Mouse (Mus musculus): ENCODE measurements at regions not wholly inside any gene's neighbourhood (a gene's known extent, or its start where the extent isn't known, plus 50 kb on each side); places are given as distances from the start of the nearest gene placed in this dataset.

- Histone ChIP-seq H3K27ac (ENCODE audit: control insufficient read depth, low read depth, low read length) (no peak overlapping the region), H3K9ac (ENCODE audit: control insufficient read depth, low read depth, low read length, poor library complexity, severe bottlenecking) (no peak overlapping the region), H3K4me1 (ENCODE audit: control insufficient read depth in 1 of 2, insufficient read depth in 2 of 2, low read length in 2 of 2) (no peaks in the 10 kb centered on the region), H3K36me3 (ENCODE audit: control insufficient read depth in 1 of 2, insufficient read depth in 2 of 2, low read length in 2 of 2) (no peaks in the 10 kb centered on the region), H3K4me3 (ENCODE audit: control insufficient read depth in 1 of 2, insufficient read depth in 1 of 2, low read depth in 2 of 2, low read length in 2 of 2) (no peak overlapping the region), H3K9me3 (replicated peaks; ENCODE audit: insufficient read depth, low read length) (no peaks in the 10 kb centered on the region), H3K27me3 (ENCODE audit: control insufficient read depth in 1 of 2, insufficient read depth in 2 of 2, low read length in 2 of 2) (no peaks in the 10 kb centered on the region), H3K79me2 (ENCODE audit: control insufficient read depth, insufficient read depth, low read length, poor library complexity) (no peaks in the 10 kb centered on the region)
- TF ChIP-seq SMC3 (IDR thresholded peaks at IDR 0.05; ENCODE audit: low read depth, low read length): peak; percentile 56
- peak; percentile 69 for TF ChIP-seq RAD21 (IDR thresholded peaks at IDR 0.05; ENCODE audit: low read depth, low read length)
- no peak for TF ChIP-seq BHLHE40 (IDR thresholded peaks at IDR 0.05; ENCODE audit: borderline replicate concordance, low read depth, low read length)
- TF ChIP-seq ZC3H11A (IDR thresholded peaks at IDR 0.05; ENCODE audit: low read depth, low read length): 0 out of 2 replicates have a peak, but pooled peaks have one; percentile 25
- TF ChIP-seq CTCF (IDR thresholded peaks at IDR 0.05 in 2 of 3, conservative IDR thresholded peaks at IDR 0.05 in 1 of 3; ENCODE audit: control insufficient read depth in 1 of 3, insufficient read depth in 1 of 3, low read depth in 2 of 3, low read length in 3 of 3, poor library complexity in 1 of 3, severe bottlenecking in 1 of 3): peak in 2 of 3 experiments; percentile 13 to 51; a peak in 2 of 6 replicates
- peak; percentile 25 for DNase-seq (ENCODE audit: low read depth, low spot score)
Observed at GRCm38 (mm10) chr9:8226415-8226814, 92.3 kb upstream of the Cep126 start.

GRCm38 (mm10) chr9:8208855-8209254 is 74.8 kb upstream of the Cep126 start:
- Histone ChIP-seq H3K9me3 (replicated peaks; ENCODE audit: insufficient read depth, low read length) (no peaks in the 10 kb centered on the region), H3K27me3 (ENCODE audit: control insufficient read depth in 1 of 2, insufficient read depth in 2 of 2, low read length in 2 of 2) (no peaks in the 10 kb centered on the region), H3K4me3 (ENCODE audit: control insufficient read depth in 1 of 2, insufficient read depth in 1 of 2, low read depth in 2 of 2, low read length in 2 of 2) (no peak overlapping the region), H3K36me3 (ENCODE audit: control insufficient read depth in 1 of 2, insufficient read depth in 2 of 2, low read length in 2 of 2) (no peaks in the 10 kb centered on the region), H3K27ac (ENCODE audit: control insufficient read depth, low read depth, low read length) (no peak overlapping the region), H3K9ac (ENCODE audit: control insufficient read depth, low read depth, low read length, poor library complexity, severe bottlenecking) (no peak overlapping the region), H3K79me2 (ENCODE audit: control insufficient read depth, insufficient read depth, low read length, poor library complexity) (no peaks in the 10 kb centered on the region), H3K4me1 (ENCODE audit: control insufficient read depth in 1 of 2, insufficient read depth in 2 of 2, low read length in 2 of 2) (no peaks in the 10 kb centered on the region)
- no peak for TF ChIP-seq SIN3A (IDR thresholded peaks at IDR 0.05; ENCODE audit: low read length)
- no peak for TF ChIP-seq NRF1 (IDR thresholded peaks at IDR 0.05; ENCODE audit: insufficient read depth, low read depth, low read length, poor library complexity, severe bottlenecking)
- peak; percentile 38 for TF ChIP-seq RAD21 (IDR thresholded peaks at IDR 0.05; ENCODE audit: low read depth, low read length)
- TF ChIP-seq CTCF (IDR thresholded peaks at IDR 0.05 in 2 of 3, conservative IDR thresholded peaks at IDR 0.05 in 1 of 3; ENCODE audit: control insufficient read depth in 1 of 3, insufficient read depth in 1 of 3, low read depth in 2 of 3, low read length in 3 of 3, poor library complexity in 1 of 3, severe bottlenecking in 1 of 3): peak in 1 of 3 experiments; percentile 33; a peak in 2 of 6 replicates
- no peak for TF ChIP-seq UBTF (IDR thresholded peaks at IDR 0.05; ENCODE audit: borderline replicate concordance, insufficient read depth, low read depth, low read length)
- TF ChIP-seq MAX (IDR thresholded peaks at IDR 0.05; ENCODE audit: low read length): no peak
- TF ChIP-seq ZMIZ1 (IDR thresholded peaks at IDR 0.05; ENCODE audit: low read depth, low read length): no peak
- no peak for TF ChIP-seq POLR2AphosphoS2 (IDR thresholded peaks at IDR 0.05; ENCODE audit: low read length)
- TF ChIP-seq MYB (IDR thresholded peaks at IDR 0.05; ENCODE audit: low read depth, low read length): no peak
- no peak for TF ChIP-seq RCOR1 (IDR thresholded peaks at IDR 0.05; ENCODE audit: low read depth, low read length)
- peak; percentile 32 for TF ChIP-seq SMC3 (IDR thresholded peaks at IDR 0.05; ENCODE audit: low read depth, low read length)
- TF ChIP-seq JUND (IDR thresholded peaks at IDR 0.05; ENCODE audit: low read depth, low read length): no peak
- no peak for DNase-seq (ENCODE audit: low read depth, low spot score)

GRCm38 (mm10) chr9:8185433-8185832 is 51.3 kb upstream of the Cep126 start:
- H3K36me3 ChIP-seq (ENCODE audit: control insufficient read depth in 1 of 2, insufficient read depth in 2 of 2, low read length in 2 of 2): no peaks in the 10 kb centered on the region
- no peak for DNase-seq (ENCODE audit: low read depth, low spot score)
- TF ChIP-seq TCF12 (IDR thresholded peaks at IDR 0.05; ENCODE audit: low read depth, low read length) (no peak), SIN3A (IDR thresholded peaks at IDR 0.05; ENCODE audit: low read length) (no peak), MYC (IDR thresholded peaks at IDR 0.05; ENCODE audit: low read depth, low read length) (no peak)
- H3K79me2 ChIP-seq (ENCODE audit: control insufficient read depth, insufficient read depth, low read length, poor library complexity): no peaks in the 10 kb centered on the region
- no peaks in the 10 kb centered on the region for H3K27me3 ChIP-seq (ENCODE audit: control insufficient read depth in 1 of 2, insufficient read depth in 2 of 2, low read length in 2 of 2)
- no peaks in the 10 kb centered on the region for H3K4me1 ChIP-seq (ENCODE audit: control insufficient read depth in 1 of 2, insufficient read depth in 2 of 2, low read length in 2 of 2)
- no peak overlapping the region for H3K9ac ChIP-seq (ENCODE audit: control insufficient read depth, low read depth, low read length, poor library complexity, severe bottlenecking)
- H3K27ac ChIP-seq (ENCODE audit: control insufficient read depth, low read depth, low read length): no peak overlapping the region
- no peaks in the 10 kb centered on the region for H3K9me3 ChIP-seq (replicated peaks; ENCODE audit: insufficient read depth, low read length)
- H3K4me3 ChIP-seq (ENCODE audit: control insufficient read depth in 1 of 2, insufficient read depth in 1 of 2, low read depth in 2 of 2, low read length in 2 of 2): no peak overlapping the region

Measured in MEL (cell line).